ENCODE assay signal across 8 mouse cellular contexts in genomic region chr3:159495243-159495801, GRCm38 (mm10). TPM values are rescaled to one million over a fixed set of nuclear protein-coding genes. Genes with fewer than 3 reads are reported as not detected.
DNase-seq lines count a peak whose midpoint lies in the region; ATAC-seq lines count a peak whose summit lies in the region.

Gene Depdc1a, plus strand, starts transcription at chr3:159495433.

- H3K4me3 ChIP-seq in hindbrain, embryonic 14.5 days (replicated peaks; ENCODE audit: low read length) = peak within 1 kb of the TSS; percentile 43

- H3K27me3 ChIP-seq in hindbrain, embryonic 14.5 days (ENCODE audit: control insufficient read depth, insufficient read depth, low read length) = no peaks in the 10 kb centered on the region

- DNase-seq in R1 (ENCODE audit: low read depth, low spot score) = peak; percentile 95
- DNase-seq in cerebellum, postnatal 25 days = peak; percentile 87 to 92
- DNase-seq in frontal cortex, postnatal 25 days (ENCODE audit: low spot score in 2 of 2) = peak; percentile 79 to 85
- peak; percentile 92 for DNase-seq in hindbrain, embryonic 14.5 days (ENCODE audit: low spot score)
- peak; percentile 84 to 87 for DNase-seq in layer of hippocampus, postnatal 36 days
- peak; percentile 96 for DNase-seq in lung, postnatal 36 days
- DNase-seq in retina, postnatal 1 day = peak; percentile 95
- DNase-seq in urinary bladder, adult 18-20 months (ENCODE audit: low spot score in 2 of 2) = peak; percentile 83 to 84

- under 1% methylated on average over 28 of the region's 28 CpGs for WGBS in hindbrain, embryonic 14.5 days

- H3K4me2 ChIP-seq in hindbrain, embryonic 14.5 days (replicated peaks) = peak within 1 kb of the TSS; percentile 65

- H3K9ac ChIP-seq in hindbrain, embryonic 14.5 days = peak within 1 kb of the TSS; percentile 67

- H3K9me3 ChIP-seq in hindbrain, embryonic 14.5 days (ENCODE audit: control insufficient read depth, low read length) = no peaks in the 10 kb centered on the region

- no peak within 1 kb of the TSS for H3K27ac ChIP-seq in hindbrain, embryonic 14.5 days

- ATAC-seq in hindbrain, embryonic 14.5 days (ENCODE audit: low FRiP score) = peak; percentile 100

- H3K36me3 ChIP-seq in hindbrain, embryonic 14.5 days (replicated peaks; ENCODE audit: control insufficient read depth, insufficient read depth) = no peaks in the 10 kb centered on the region

- no peaks in the 10 kb centered on the region; the same call in 1 of the 2 replicates for H3K4me1 ChIP-seq in hindbrain, embryonic 14.5 days (replicated peaks; ENCODE audit: control insufficient read depth, insufficient read depth, low read length)

RNA-seq across cellular contexts. Expression of gene Depdc1a, which starts in this region (rescaled TPM):
- 4.8 and 5.9 TPM in 2 replicates for polyA plus RNA-seq in hindbrain, embryonic 14.5 days (2014; fragmentation: Nextera tagmentation; extraction: Ambion mirVana)
- total RNA-seq in layer of hippocampus, postnatal 36 days (2021) = under 1 TPM in 1 of 2 experiments, not detected in 1; 0.20 TPM

Comparison
In these comparisons a context has a peak if more than half of its experiments do, and no peak if none do; other contexts are left out.
1. Peak in DNase-seq in layer of hippocampus, postnatal 36 days; RNA of the gene not detected or under 1 TPM.